Mouse (Mus musculus) myocyte (in vitro differentiated cells): ENCODE data around the gene Pole.

ENCODE experiments used
- E2F4 ChIP-seq: IDR thresholded peaks from one replicate; pipeline ENCODE4 v1.6.1; 2011; ENCODE audit warnings: mild to moderate bottlenecking, control low read depth, moderate library complexity; ENCODE audit not compliant: insufficient read depth
- MYOD1 ChIP-seq, 3 experiments: IDR thresholded peaks; one replicate each; pipeline ENCODE4 v1.6.1; 2011; ENCODE audit warnings: control low read depth in 2 of 3, low read depth in 2 of 3, mild to moderate bottlenecking in 2 of 3, moderate library complexity in 1 of 3; ENCODE audit not compliant: insufficient read length in 2 of 3, control insufficient read depth in 1 of 3
- POLR2A ChIP-seq: IDR thresholded peaks from one replicate; pipeline ENCODE4 v1.6.1; 2011; ENCODE audit warnings: low read depth, mild to moderate bottlenecking, control low read depth, moderate library complexity; ENCODE audit not compliant: insufficient read length
- TCF12 ChIP-seq: IDR thresholded peaks from one replicate; pipeline ENCODE4 v1.6.1; 2011; ENCODE audit warnings: mild to moderate bottlenecking, control low read depth; ENCODE audit not compliant: poor library complexity, insufficient read depth, severe bottlenecking
- USF1 ChIP-seq: IDR thresholded peaks from one replicate; pipeline ENCODE4 v1.6.1; 2011; ENCODE audit warnings: low read depth, mild to moderate bottlenecking, control low read depth, moderate library complexity

- TF ChIP-seq MYOD1 (IDR thresholded peaks at IDR 0.05; ENCODE audit: control insufficient read depth in 1 of 3, insufficient read length in 2 of 3, low read depth in 2 of 3) (no peak), TCF12 (no peak), USF1 (no peak), E2F4 (no peak), POLR2A (no peak)
Observed at GRCm38 (mm10) chr5:110361465-110361864, 75.4 kb downstream of the Pole start.
